Mouse (Mus musculus) G1E (cell line): ENCODE results near the gene Zmym6.

Experiments used
- CTCF ChIP-seq: IDR thresholded peaks from 2 replicates; pipeline ENCODE4 v1.5.1; 2012; ENCODE audit warnings: low read depth, low read length, inconsistent platforms, mixed read lengths
- GATA1 ChIP-seq: IDR thresholded peaks from 2 replicates; pipeline ENCODE4 v1.6.1; 2012; ENCODE audit warnings: borderline replicate concordance, low read length, inconsistent platforms, mixed read lengths
- TAL1 ChIP-seq: conservative IDR thresholded peaks from 2 replicates; pipeline ENCODE4 v1.6.1; 2012; ENCODE audit warnings: low read depth, low read length, inconsistent platforms, mixed read lengths

DNA sequence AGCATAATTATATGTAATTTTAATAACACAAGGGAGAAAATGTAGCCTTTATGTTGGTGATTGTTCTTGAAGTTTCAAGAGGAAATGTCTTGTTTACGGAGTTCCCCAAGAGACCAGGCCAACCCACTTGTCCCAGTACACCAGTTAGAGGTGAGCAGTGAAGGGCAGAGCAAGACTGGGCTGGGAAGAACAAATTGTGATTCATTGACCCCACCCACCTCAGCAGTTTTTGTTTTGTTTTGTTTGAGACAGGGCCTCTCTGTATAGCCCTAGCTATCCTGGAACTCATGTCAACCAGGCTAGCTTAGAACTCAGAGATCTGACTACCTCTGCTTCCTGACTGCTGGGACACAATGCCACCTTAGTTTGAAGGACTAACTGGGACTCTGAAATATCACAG is 47.1 kb downstream of the Zmym6 start:
- TF ChIP-seq CTCF, result no peak
- TF ChIP-seq GATA1, result no peak
- no peak for TF ChIP-seq TAL1
